Comparison of ENCODE assay signal across 8 mouse cellular contexts in the genomic region with DNA sequence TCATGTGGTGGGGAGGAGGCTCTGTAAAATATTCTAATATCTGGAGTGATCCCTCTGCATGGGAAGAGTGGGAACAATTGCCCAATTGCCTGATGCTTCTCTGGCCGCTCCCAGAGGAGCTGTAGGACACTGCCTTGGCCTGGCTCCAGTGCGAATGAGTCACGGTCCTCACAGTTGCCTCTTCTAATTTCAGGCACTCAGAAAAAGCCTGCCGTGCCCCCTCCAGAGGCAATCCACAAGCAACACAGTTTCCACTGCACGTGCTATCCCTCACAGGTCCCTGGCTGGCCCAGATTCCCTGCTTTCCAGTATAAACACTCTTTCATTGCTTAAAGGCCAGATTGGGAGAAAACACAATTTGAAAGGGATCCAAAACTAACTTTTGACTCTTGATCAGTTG. TPM values are rescaled to one million over a fixed set of nuclear protein-coding genes. Genes with fewer than 3 reads are reported as not detected.
A peak's percentile ranks its signal among the peaks of the same experiment; 100 is the strongest.
DNase-seq lines count a peak whose midpoint lies in the region; ATAC-seq and TF ChIP-seq lines count a peak whose summit lies in the region.

No protein-coding gene starts in this region.

- TF ChIP-seq CTCF in Patski (IDR thresholded peaks at IDR 0.05) = no peak
- TF ChIP-seq CTCF in left cerebral cortex, adult 2 months (IDR thresholded peaks at IDR 0.05) = peak; percentile 8

- H3K4me3 ChIP-seq in embryonic facial prominence, embryonic 13.5 days = no peak overlapping the region
- H3K4me3 ChIP-seq in heart, embryonic 16.5 days (ENCODE audit: low read length) = no peak overlapping the region
- no peak overlapping the region for H3K4me3 ChIP-seq in left cerebral cortex, adult 2 months

- DNase-seq in 416B (ENCODE audit: low read depth) (peak; percentile 59), Patski (ENCODE audit: low read depth, low spot score) (peak; percentile 82)
- peak; percentile 73 to 82 for DNase-seq in left cerebral cortex, adult 2 months (ENCODE audit: extremely low spot score in 1 of 2, low spot score in 2 of 2)
- peak; percentile 91 for DNase-seq in right cerebral cortex, postnatal 14 days
- DNase-seq in thymus, postnatal 4 days = no peak

- H3K27ac ChIP-seq in embryonic facial prominence, embryonic 13.5 days = no peak overlapping the region
- peak overlapping the region; percentile 63 for H3K27ac ChIP-seq in heart, embryonic 16.5 days (ENCODE audit: low read length)
- peak overlapping the region; percentile 57 for H3K27ac ChIP-seq in left cerebral cortex, adult 2 months

- no peaks in the 10 kb centered on the region for H3K9me3 ChIP-seq in embryonic facial prominence, embryonic 13.5 days
- no peaks in the 10 kb centered on the region for H3K9me3 ChIP-seq in heart, embryonic 16.5 days (replicated peaks; ENCODE audit: control insufficient read depth, low read length)

- 36% methylated on average over 5 of the region's 5 CpGs for WGBS in embryonic facial prominence, embryonic 13.5 days
- WGBS in heart, embryonic 16.5 days = 16% methylated on average over 5 of the region's 5 CpGs

- no peaks in the 10 kb centered on the region for H3K27me3 ChIP-seq in Patski
- peaks cover 13% of the 10 kb centered on the region; the same call in 1 of the 2 replicates for H3K27me3 ChIP-seq in embryonic facial prominence, embryonic 13.5 days
- 0 out of 2 replicates have a peak, but pooled peaks cover 2% of the 10 kb centered on the region for H3K27me3 ChIP-seq in heart, embryonic 16.5 days (ENCODE audit: control insufficient read depth, insufficient read depth, low read length)

- no peak overlapping the region for H3K4me2 ChIP-seq in embryonic facial prominence, embryonic 13.5 days
- no peak overlapping the region for H3K4me2 ChIP-seq in heart, embryonic 16.5 days (ENCODE audit: low read depth, low read length)

- H3K9ac ChIP-seq in embryonic facial prominence, embryonic 13.5 days = no peak overlapping the region
- H3K9ac ChIP-seq in heart, embryonic 16.5 days (ENCODE audit: low read length) = no peak overlapping the region

- H3K36me3 ChIP-seq in embryonic facial prominence, embryonic 13.5 days = peaks cover 16% of the 10 kb centered on the region
- peaks cover 3% of the 10 kb centered on the region; the same call in 1 of the 2 replicates for H3K36me3 ChIP-seq in heart, embryonic 16.5 days (ENCODE audit: control insufficient read depth, insufficient read depth)

- POLR2A ChIA-PET in Patski (lab: Charles Lee) = interaction anchor here (0.6 kb wide), 1 partner anchor 12 kb away, joined by 3 read pairs; no protein-coding TSS in a partner anchor

- peak; percentile 47 for ATAC-seq in Patski
- ATAC-seq in embryonic facial prominence, embryonic 13.5 days (ENCODE audit: insufficient number of reproducible peaks, insufficient read depth, low FRiP score, low TSS enrichment, low read depth) = 0 out of 2 replicates have a peak, but pooled peaks have one; percentile 15
- peak; percentile 90 for ATAC-seq in heart, embryonic 16.5 days (replicated peaks; ENCODE audit: extremely low read depth, insufficient read depth, low FRiP score)
- no peak for ATAC-seq in granulocyte monocyte progenitor cell, adult 5-6 weeks (replicated peaks; ENCODE audit: poor library complexity, severe bottlenecking)

- intact Hi-C loops in left cerebral cortex, adult 2 months (cut with DNase I) = no loop called here

- peaks cover 6% of the 10 kb centered on the region for H3K4me1 ChIP-seq in embryonic facial prominence, embryonic 13.5 days
- H3K4me1 ChIP-seq in heart, embryonic 16.5 days (ENCODE audit: control insufficient read depth, insufficient read depth, low read length) = peaks cover 20% of the 10 kb centered on the region

- CTCF ChIA-PET in Patski (lab: Charles Lee) = no interaction called here

- in situ Hi-C loops in Patski (cut with MboI; ENCODE audit: low pct_unique_long_range_greater_than_20kb) = no loop called here

RNA-seq across cellular contexts. Expression of a gene that starts 13.2 kb away (rescaled TPM):
- polyA plus RNA-seq in Patski (2021) = 4.8 TPM
- 7.6 and 9.4 TPM in 2 replicates for polyA plus RNA-seq in embryonic facial prominence, embryonic 13.5 days (2015; fragmentation: Nextera tagmentation; extraction: Ambion mirVana)
- polyA plus RNA-seq in heart, embryonic 16.5 days (2015; fragmentation: Nextera tagmentation; extraction: Ambion mirVana) = 3.8 and 4.9 TPM in 2 replicates
- total RNA-seq in left cerebral cortex, adult 2 months (2021) = 10 to 100 TPM; 23.9 to 26.9 TPM
- total RNA-seq in granulocyte monocyte progenitor cell, adult 5-6 weeks (2014; fragmentation: Nextera tagmentation) = 23.7 and 32.0 TPM in 2 replicates
- total RNA-seq in granulocyte monocyte progenitor cell, adult 5-6 weeks (2017) = 8.6 and 20.6 TPM in 2 replicates

RNA-seq across cellular contexts. Expression of a gene that starts 24.0 kb away (rescaled TPM):
- polyA plus RNA-seq in Patski (2021) = 26.9 TPM
- 20.0 and 23.3 TPM in 2 replicates for polyA plus RNA-seq in embryonic facial prominence, embryonic 13.5 days (2015; fragmentation: Nextera tagmentation; extraction: Ambion mirVana)
- polyA plus RNA-seq in heart, embryonic 16.5 days (2015; fragmentation: Nextera tagmentation; extraction: Ambion mirVana) = 13.3 and 15.5 TPM in 2 replicates
- total RNA-seq in left cerebral cortex, adult 2 months (2021) = 10 to 100 TPM; 27.4 to 28.4 TPM
- total RNA-seq in granulocyte monocyte progenitor cell, adult 5-6 weeks (2014; fragmentation: Nextera tagmentation) = 8.5 and 9.9 TPM in 2 replicates
- 10.4 and 10.7 TPM in 2 replicates for total RNA-seq in granulocyte monocyte progenitor cell, adult 5-6 weeks (2017)
